Mouse (Mus musculus) ES-Bruce4 (cell line): Measurements from ENCODE around the gene Btg2.

Experiments used
- CTCF ChIP-seq: IDR thresholded peaks from one replicate; pipeline ENCODE4 v1.8.1; 2011; ENCODE audit warnings: low read depth, low read length
- EP300 ChIP-seq: IDR thresholded peaks from 2 replicates; pipeline ENCODE4 v1.6.1; 2011; ENCODE audit warnings: low read depth, low read length; ENCODE audit not compliant: insufficient read depth
- POLR2A ChIP-seq: IDR thresholded peaks from one replicate; pipeline ENCODE4 v1.8.1; 2011; ENCODE audit warnings: low read length; ENCODE audit not compliant: insufficient read depth

- TF ChIP-seq CTCF (no peak), POLR2A (no peak), EP300 (no peak)
Observed at GRCm38 (mm10) chr1:134099516-134100235, 20.8 kb upstream of the Btg2 start.
